Comparison of ENCODE assay signal across 8 mouse cellular contexts in the genomic region with DNA sequence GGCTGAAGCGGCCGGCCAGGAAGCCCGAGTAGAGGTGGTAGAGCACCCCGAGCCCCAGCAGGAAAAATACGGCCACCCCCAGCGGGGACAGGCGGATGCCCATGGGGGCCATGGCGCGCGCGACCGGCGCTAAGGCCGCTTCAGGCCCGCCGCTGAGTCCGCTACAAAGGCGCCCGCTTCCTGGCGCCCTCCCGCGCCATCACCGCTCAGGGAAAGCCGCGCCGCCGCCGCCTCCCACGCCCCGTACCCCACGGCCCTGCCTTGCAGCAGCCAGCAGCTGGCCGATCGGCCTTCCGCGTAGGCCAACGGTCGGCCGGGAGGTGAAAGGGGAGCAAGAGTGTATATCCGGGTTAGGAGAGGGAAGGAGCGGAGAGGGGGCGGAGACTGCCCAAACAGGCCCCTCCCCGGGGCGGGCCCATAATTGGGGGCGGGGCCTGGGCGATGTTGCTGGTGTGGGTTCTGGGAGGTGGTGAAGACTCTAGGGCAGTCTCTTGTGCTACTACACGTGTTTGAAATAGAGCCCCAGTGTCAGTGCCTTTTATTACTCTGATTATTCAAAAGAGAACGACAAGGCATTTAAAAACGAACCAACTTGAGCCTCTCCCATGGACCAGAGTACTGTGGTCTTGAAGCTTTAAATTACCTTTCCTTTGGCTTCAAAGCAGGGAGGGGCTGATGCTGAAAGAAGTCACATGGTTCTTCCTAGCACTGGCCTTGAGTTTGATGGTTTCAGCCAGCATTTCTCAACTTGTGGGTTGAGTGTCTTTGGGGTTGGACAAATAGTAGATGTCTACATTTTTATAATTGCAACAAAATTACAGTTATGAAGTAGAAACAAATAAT. TPM values are rescaled to one million over a fixed set of nuclear protein-coding genes. Genes with fewer than 3 reads are reported as not detected.
DNase-seq lines count a peak whose midpoint lies in the region; ATAC-seq lines count a peak whose summit lies in the region.

A gene (minus strand): TSS at position 364 of the 843 bp plus-strand sequence.

- 2% methylated on average over 47 of the region's 48 CpGs for WGBS in hindbrain, embryonic 12.5 days

- no peaks in the 10 kb centered on the region for H3K9me3 ChIP-seq in hindbrain, embryonic 12.5 days (replicated peaks)

- H3K4me3 ChIP-seq in hindbrain, embryonic 12.5 days, result peak within 1 kb of the TSS; percentile 96

- peaks cover 3% of the 10 kb centered on the region; the same call in 1 of the 2 replicates for H3K36me3 ChIP-seq in hindbrain, embryonic 12.5 days

- peak within 1 kb of the TSS; percentile 84 for H3K27ac ChIP-seq in hindbrain, embryonic 12.5 days

- H3K27me3 ChIP-seq in hindbrain, embryonic 12.5 days, result no peaks in the 10 kb centered on the region

- DNase-seq in NIH3T3 (ENCODE audit: low read depth), result peak; percentile 90
- DNase-seq in cerebellum, postnatal 10 days, result peak; percentile 93
- peak; percentile 83 to 84 for DNase-seq in frontal cortex, postnatal 10 days (ENCODE audit: low spot score in 2 of 2)
- peak; percentile 76 to 81 for DNase-seq in layer of hippocampus, postnatal 25 days (ENCODE audit: extremely low spot score in 1 of 2, low spot score in 1 of 2)
- peak; percentile 88 for DNase-seq in lung, postnatal 25 days (ENCODE audit: low spot score)
- DNase-seq in retina, embryonic 14.5 days (ENCODE audit: low spot score), result peak; percentile 89
- DNase-seq in thymus, postnatal 4 days, result peak; percentile 90

- H3K4me1 ChIP-seq in hindbrain, embryonic 12.5 days, result peaks cover 17% of the 10 kb centered on the region

- peak; percentile 95 for ATAC-seq in hindbrain, embryonic 12.5 days (ENCODE audit: low FRiP score)

- H3K4me2 ChIP-seq in hindbrain, embryonic 12.5 days (replicated peaks), result peak within 1 kb of the TSS; percentile 72

- peak within 1 kb of the TSS; percentile 94 for H3K9ac ChIP-seq in hindbrain, embryonic 12.5 days

RNA-seq across cellular contexts. Expression of the gene that starts here (rescaled TPM):
- 45.5 and 52.8 TPM in 2 replicates for polyA plus RNA-seq in hindbrain, embryonic 12.5 days (2016; fragmentation: Nextera tagmentation; extraction: Ambion mirVana)
- 10 to 100 TPM; 60.0 to 62.3 TPM for total RNA-seq in layer of hippocampus, postnatal 25 days (2021)

Comparison
In these comparisons a context has a peak if more than half of its experiments do, and no peak if none do; other contexts are left out.
1. Peak in every context shown above with its lines: DNase-seq, ATAC-seq, H3K4me3 ChIP-seq and H3K27ac ChIP-seq.